Mouse (Mus musculus): ENCODE results near the gene Treml4.

DNA sequence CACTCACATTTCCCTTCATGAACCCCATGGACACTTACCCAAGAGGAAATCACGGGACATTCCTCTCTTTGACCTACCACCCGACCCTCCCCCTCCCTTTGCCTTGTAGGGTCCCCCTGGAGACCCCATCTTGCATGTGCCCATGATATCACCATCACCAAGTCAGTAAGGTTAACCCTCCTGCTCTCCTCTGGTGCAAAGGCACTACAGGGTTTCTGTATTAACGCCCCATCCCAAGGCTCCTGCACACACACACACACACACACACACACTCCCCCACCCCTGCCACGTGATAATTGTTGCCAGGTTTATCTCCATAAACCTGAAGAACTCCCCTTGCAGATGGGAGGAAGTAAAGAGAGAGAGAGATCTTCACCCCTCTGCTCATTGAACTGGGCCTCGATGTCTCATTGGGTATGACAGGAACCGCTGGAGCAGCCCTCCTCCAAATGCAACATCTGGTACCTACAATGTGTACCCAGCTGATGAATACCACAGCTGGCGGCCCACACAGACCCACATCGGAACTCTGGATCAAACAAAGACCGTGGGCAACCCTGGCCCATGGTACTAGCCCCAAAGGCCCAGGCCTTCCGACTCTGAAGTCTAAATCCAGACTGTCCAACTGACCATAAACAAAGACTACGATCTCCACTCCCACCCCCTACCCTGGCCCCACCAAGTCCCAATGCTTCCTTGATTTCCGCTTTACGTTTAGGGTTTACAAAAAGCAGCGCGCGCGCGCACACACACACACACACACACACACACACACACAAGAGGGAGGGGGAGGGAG is 17.0 kb downstream of the Treml4 start:
- TF ChIP-seq POLR2A (IDR thresholded peaks at IDR 0.05; ENCODE audit: low read depth, low read length): no peak
- TF ChIP-seq CTCF (conservative IDR thresholded peaks at IDR 0.05; ENCODE audit: insufficient read depth, insufficient read length, low read depth, low read length): no peak
